Mouse (Mus musculus) NIH3T3 (cell line): ENCODE measurements around the gene Uqcr11.
A peak's percentile ranks its signal among the peaks of the same experiment; 100 is the strongest.

Experiments used
- DNase-seq: peaks from one replicate; pipeline ENCODE4 v3.0.0-alpha.2; 2012; ENCODE audit warnings: low read depth

Uqcr11 gene

DNA sequence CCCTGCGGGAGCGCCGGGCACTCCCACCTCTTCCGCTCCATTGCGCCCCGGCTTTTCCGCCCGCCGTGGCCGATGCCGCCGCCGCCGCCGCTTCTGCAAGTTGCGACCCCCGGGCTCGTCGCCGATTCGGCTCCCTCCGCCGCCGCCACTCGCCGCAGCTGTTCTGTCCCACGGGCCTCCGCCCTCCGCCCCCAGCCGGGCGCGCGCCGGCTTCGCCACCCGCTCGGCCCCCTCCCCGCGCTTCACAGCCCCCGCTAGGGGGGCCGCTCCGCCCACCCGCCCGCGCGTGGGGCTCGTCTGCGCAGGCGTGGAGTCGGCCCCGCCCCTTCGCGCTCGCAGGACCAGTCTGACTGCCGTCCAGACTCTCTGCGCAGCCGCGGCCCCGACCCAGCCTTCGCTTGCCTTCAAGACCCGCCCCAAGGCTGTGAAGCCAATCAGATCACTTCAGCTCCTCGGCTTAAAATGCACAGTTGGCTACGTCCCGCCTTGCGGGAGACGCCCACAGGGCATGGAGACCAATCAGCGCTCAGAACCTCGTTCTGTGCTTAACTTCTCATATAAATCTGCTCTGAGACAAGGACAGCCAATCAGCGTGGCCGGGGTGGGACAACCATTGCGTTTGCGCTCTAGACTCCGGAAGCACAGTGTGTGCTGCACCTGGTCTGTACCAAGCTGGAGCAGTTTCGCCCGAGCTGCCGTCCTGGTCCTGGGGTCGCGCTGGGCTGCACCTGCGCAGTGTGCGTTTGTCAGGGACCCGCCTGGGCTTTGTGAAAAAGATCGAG lies 7.2 kb downstream of the Uqcr11 start, which contains the start of gene Mbd3:
Mbd3 (minus strand) TSS at position 360 of the 782 bp plus-strand sequence.
- DNase-seq, result peak; percentile 100

DNA sequence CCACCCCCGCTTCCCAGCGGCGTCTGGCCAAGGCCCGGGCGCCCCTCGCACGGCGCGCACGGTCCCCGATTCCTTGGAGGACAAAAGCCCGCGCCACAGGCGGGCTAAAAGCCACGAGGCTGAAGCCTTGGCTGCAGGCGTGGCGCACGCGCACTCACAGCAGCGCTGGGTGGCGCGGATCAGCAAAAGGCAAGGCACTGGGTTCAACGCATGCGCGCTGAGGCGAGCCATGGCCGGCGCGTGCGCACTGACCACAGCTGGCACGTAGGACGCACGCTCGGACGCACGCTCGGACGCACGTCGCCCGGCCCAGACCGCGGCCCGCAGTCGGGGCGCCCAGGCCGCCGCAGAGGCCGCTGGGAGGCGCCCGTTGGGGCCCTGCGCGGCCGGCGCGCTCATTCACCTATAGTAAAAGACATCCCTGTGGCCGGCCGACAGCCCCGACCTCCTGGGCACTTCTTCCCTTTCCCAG lies 7.9 kb downstream of the Uqcr11 start:
- peak; percentile 100 for DNase-seq

DNA sequence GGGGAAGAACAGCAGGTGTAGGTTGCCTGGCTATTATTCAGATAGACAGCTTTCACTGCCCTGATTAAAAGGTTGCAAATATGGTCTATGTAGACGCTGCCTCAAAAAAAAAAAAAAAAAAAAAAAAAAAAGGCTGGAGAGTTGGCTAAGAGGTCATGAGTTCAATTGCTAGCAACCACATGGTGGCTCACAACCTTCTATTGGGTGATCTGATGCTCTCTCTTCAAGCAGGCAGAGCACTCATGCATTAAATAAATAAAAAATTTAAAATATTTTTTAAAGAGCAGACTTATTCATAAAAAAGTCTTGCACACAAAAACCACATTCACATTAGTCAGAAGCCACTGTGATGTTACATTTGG lies 8.5 kb downstream of the Uqcr11 start:
- DNase-seq, result peak; percentile 60

DNA sequence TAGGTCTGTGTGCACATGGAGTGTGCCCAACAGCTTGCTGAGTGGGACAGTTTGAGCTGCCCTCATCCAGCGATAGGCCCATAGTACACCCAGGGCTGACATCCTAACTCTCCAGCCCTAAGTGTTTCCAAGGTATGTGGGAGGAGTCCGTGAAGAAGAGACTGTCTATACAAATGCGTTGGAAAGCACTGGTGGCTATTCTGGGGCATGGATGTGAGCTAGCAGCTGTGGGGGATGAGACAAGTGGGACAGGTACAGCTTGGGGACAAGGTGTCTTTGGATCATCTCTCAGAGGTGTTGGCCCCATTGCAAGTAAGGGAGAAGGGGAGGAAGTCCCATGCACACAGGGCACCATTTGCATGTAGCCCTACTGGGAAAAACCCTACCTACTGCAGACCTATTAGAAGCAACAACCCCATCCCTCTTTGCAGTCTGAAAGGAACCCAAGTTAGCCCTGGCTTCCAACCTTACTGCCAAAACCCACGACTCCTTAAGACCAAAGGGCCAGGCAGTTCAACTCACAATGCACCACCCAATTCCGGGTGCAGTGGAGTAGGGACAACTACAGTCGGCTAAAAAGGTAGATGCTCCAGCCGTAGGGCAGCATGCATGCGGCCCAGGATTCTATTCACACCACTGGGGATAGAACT lies 9.0 kb downstream of the Uqcr11 start:
- no peak for DNase-seq

- no peak for DNase-seq
These were observed 9.7 kb downstream of the Uqcr11 start for GRCm38 (mm10) chr10:80396822-80397523.

DNA sequence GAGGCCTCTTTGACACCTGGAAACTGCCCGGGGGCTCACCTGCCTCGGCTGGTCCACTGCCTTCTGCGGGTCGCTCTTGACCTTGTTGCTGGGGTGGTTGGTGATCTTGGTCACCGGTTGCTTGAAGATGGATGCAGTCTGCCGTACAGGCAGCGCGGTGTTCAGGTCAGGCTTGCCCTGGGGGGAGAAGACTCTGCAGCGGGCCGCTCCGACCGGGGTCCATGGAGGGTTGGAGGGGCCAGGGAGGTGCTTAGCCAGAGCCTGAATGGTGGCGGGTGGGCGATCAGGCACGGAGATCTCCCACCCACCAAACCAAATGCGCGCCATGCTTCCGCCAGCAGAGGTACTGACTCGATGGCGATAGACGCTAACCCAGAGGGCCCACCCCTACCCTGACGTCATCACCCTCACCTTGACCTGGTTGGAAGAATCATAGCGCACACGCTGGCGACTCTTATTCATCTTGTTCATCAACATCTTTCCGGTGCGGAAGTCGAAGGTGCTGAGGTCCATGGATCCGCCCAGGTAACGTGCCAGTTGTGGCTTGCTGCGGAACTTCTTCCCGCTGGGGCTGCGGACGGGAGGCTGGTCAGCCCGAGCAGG lies 11.5 kb downstream of the Uqcr11 start:
- DNase-seq, result no peak

DNA sequence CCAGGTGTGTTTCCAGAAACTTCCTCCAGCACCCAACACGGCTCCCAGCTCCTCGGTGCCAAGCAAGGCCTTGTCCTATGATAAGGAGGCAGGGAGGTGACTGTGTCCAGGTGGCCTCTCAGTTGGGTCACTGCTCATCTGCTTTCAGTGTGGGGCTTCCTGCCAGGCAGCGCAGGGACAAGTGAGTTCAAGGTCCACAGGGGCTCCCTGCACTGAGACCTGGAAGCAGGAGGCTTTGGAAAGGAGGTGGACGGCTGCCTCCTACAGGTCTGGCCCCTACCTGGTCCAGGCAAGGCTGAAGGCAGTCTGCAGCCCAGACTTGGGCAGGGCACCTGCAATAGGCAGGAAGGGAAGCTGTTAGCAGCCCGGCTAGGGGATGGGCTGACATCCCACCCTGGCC lies 13.9 kb downstream of the Uqcr11 start:
- DNase-seq, result no peak

DNA sequence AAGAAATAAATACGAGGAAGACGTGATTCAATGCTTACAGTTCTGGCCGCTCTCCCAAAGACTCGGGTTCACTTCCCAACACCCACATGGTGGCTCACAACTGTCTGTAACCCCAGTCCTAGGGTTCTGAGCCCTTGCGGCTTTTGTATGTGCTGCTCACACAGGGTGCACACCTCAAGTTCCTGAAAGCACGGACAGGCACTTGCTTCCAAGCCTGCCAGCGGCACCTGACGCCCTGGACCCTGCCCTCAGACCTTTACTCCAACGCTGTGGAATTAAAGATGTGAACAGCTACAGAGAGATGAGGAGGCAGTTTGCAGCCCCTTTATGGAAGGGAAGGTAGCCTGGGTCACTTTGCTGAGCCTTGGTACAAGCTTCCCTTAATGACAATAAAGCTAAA lies 15.9 kb downstream of the Uqcr11 start:
- DNase-seq, result peak; percentile 58

GRCm38 (mm10) chr10:80389185-80389708 lies 17.4 kb downstream of the Uqcr11 start:
- no peak for DNase-seq

- DNase-seq, result no peak
These were observed 17.9 kb downstream of the Uqcr11 start for GRCm38 (mm10) chr10:80388731-80389130.

- DNase-seq, result peak; percentile 97
These were observed 19.1 kb downstream of the Uqcr11 start, which contains the start of gene Mex3d for GRCm38 (mm10) chr10:80387522-80387959. Gene Mex3d (minus strand): TSS chr10:80387659.

DNA sequence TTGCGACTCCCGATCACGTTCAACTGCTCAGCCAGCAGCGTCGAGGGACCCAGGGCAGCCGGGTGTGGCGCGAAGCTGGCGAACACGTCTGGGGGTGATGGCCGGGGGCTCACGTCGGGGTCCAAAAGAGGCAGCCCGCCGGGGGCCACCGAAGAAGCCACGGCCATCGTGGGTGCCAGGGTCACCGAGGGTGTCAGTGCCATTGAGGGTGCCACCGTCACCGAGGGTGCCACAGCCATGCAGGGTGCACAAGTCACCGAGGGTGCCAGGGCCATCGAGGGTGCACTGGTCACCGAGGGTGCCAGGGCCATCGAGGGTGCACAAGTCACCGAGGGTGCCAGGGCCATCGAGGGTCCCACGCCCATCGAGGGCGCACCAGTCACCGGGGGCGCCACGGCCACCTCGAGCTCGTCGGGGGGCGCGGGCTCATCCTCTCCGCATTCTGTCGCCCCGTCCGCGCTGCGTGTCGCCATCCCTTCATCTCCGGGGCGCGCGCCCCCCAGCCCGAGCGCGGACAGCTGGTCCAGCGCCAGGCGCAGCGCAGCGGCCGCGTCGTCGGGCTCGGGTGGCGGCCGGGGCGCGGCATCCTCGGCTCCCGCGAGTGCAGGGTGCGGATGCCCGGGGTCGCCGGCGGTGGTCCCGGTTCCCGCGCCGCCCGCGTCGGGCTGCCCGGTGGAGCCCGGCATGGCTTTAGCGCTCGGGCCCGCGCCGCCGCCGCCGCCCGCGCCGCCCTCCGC lies 19.7 kb downstream of the Uqcr11 start:
- peak; percentile 41 for DNase-seq

- peak; percentile 71 for DNase-seq
These were observed 20.6 kb downstream of the Uqcr11 start for GRCm38 (mm10) chr10:80385811-80386734.

DNA sequence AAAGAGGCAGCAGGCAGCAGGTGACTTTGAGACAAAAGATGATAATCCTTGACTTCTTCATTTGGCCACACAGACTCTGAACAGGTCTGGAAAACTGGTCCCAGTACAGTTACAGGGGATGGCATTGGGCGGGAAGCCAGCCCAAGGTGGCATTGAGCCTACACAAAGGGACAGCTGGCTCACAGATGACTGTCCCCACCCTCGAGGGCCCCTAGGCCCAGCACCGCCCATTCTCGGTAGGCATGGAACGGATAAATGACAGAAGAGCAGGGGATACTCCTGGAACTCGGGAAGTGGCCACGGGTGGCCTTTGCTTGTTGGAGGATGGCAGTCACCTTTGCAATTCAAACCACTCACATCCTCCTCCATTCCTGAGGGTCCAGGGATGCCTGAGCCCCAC lies 21.3 kb downstream of the Uqcr11 start:
- DNase-seq, result no peak

GRCm38 (mm10) chr10:80384709-80385108 lies 21.9 kb downstream of the Uqcr11 start:
- DNase-seq, result no peak

DNA sequence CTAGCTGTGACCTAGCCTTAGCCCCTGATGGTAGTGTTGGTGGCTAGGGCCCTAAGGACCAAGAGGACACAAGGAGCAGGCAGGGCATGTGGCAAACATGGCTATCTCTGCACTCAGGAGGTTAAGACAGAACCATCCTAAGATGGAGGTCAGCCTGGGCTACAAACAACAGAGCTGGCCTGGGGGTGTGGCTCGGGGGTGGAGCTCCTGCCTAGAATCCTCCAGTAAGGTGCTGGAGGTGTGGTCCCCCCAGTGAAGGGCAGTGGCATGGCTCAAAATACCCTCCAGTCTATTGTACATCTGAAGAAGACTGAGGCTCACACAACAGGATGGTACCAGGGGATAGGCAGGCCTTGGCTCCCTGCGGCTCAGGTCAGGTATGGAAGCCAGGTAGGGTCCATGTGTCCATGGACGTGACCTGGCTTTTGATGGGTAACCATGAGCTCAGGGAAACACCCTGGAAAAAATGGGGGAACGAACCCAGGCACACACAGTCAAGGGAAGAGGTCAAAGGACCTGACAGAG lies 22.5 kb downstream of the Uqcr11 start:
- DNase-seq, result peak; percentile 31

- DNase-seq, result no peak
These were observed 23.2 kb downstream of the Uqcr11 start for GRCm38 (mm10) chr10:80383431-80383830.

DNA sequence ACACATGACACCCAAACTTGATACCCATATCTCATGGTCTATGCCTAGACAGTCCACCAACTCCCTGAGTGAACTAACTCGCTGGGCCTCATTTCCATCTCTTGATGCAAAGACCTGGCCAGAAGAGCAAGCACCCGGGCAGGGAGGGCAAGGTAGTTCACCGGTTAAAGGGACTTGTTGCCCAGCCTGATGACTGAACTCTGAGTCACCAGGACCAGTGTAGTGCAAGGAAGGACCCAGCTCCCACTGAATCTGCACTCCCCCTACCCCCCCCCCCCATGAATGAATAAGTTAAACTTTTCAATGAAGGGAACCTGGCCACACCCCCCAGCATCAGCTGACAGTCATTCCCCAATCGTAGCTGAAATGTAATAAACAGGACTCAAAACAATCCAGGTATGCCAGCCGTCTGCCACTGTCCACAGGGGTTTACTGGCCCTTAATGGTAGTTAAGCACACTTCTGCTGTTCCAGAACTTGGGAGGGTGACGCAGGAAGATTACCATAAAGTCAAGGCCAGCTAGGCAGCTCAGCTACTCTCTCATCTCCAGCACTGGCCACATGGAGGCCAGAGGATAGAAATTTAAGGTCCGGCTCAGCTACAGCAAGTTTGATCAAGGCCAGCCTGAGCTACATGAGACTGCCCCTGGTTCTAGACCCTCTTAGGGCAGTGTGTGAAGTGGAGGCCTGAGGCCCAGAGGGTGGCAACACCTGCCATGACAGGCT lies 23.8 kb downstream of the Uqcr11 start:
- no peak for DNase-seq

GRCm38 (mm10) chr10:80377716-80378115 lies 28.9 kb downstream of the Uqcr11 start:
- no peak for DNase-seq
